Mouse (Mus musculus) CD4-positive helper T cell, adult 2 months (primary cell): ENCODE results near the gene Chmp2a.

Source experiments
- DNase-seq: peaks from one replicate; pipeline ENCODE4 v3.0.0-alpha.2; 2012; ENCODE audit warnings: low read depth, missing footprints, low spot score

Gene Chmp2a

GRCm38 (mm10) chr7:13035211-13035855 is 726 bp upstream of the Chmp2a start:
- DNase-seq: no peak

DNA sequence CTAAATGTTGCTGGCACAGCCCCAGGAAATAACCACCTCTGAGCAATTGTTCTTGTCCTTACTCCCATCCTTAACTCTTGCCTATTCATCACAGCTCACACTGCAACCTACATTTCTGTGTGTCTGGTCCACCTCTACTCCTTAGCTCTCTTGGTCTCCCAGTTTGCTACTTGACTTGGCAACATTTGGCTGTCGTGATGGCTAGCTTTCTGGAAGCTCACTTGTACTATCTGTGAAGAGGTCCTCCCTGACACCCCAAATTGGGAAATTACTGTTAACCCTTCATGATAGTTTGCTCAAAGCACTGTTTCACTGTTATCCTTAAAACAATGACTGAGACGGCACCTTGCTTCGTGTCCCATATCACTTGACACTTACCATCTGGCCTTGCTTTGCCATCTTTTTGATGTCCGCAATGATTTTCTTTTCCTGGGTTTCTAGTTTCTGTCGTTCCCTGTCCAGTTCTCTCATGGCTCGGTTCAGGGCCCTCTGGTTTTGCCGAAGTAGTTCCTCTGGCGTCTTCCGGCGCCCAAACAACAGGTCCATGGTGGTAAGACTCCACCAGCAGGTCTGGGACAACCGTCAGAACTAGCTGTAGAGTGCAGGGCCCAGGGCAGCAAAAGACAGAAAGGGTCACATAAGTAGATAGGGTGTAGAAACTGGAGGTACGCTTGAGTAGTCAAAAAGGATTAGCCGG is 1.0 kb downstream of the Chmp2a start:
- no peak for DNase-seq

DNA sequence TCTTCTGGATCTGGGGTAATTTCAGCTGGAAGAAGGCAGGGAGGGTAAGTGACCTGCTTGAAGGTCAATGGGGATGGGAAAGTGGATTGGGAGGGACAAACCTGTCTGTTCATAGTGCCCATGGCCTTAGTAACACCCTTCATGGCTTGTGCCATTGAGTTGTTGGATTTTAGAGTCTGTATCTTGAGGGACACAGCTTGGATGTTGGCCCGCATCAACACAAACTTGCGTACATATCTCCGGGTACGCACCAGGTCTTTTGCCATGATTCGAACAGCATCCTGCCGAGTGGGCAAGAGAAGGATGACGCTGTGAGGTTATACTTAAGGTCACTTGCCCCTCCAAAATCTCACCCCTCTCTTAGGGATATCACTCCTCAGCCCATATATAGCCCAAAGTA is 2.1 kb downstream of the Chmp2a start:
- no peak for DNase-seq

GRCm38 (mm10) chr7:13031983-13032382 is 2.6 kb downstream of the Chmp2a start:
- DNase-seq: no peak

- DNase-seq: peak; percentile 45
Measured at GRCm38 (mm10) chr7:13031069-13031468, 3.5 kb downstream of the Chmp2a start.

DNA sequence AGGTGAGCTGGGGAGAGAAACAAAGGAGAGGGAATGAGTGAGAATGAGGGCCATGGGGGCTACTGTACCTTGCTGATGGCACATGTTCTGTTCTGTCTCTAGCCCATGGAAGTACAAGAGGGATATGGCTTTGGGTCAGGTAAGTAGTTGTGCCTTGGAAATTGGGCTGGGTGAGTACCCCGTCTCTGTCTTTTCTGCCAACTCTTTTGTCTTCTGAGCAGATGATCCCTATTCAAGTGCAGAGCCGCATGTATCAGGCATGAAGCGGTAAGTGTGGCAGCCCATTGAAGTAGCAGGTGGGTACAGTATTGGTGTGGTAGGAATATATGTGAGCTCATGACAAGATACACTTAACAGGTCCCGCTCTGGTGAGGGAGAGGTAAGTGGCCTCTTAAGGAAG is 5.6 kb downstream of the Chmp2a start:
- no peak for DNase-seq

DNA sequence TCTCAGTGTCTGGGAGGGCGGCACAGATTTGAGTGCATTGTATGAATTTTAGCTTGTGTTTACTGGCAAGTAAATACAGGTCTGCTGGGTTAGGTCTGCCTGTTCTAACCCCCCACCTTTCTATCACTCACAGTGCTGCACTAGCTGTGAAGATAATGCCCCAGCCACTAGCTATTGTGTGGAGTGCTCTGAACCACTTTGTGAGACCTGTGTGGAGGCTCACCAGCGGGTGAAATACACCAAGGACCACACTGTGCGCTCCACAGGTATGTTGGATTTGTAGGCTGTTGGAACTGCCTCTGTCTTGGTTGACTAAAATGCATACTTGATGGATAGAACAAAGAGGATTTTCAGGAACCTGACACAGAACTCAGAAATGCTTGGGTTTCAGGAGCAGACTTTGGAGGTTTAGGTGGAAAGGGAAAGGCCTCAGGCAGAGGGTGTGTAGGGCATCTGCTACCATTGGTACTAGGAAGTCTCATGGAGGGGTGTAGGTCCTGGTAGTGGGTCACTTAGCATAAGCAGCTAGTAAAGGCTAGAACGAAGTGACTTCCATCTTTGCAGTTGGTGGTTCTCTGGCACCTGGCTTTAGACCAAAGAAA is 9.0 kb downstream of the Chmp2a start:
- DNase-seq: no peak

- DNase-seq: peak; percentile 77
Measured at GRCm38 (mm10) chr7:13024805-13025204, 9.8 kb downstream of the Chmp2a start.

- peak; percentile 96 for DNase-seq
Measured at GRCm38 (mm10) chr7:13023928-13024731, 10.5 kb downstream of the Chmp2a start.

DNA sequence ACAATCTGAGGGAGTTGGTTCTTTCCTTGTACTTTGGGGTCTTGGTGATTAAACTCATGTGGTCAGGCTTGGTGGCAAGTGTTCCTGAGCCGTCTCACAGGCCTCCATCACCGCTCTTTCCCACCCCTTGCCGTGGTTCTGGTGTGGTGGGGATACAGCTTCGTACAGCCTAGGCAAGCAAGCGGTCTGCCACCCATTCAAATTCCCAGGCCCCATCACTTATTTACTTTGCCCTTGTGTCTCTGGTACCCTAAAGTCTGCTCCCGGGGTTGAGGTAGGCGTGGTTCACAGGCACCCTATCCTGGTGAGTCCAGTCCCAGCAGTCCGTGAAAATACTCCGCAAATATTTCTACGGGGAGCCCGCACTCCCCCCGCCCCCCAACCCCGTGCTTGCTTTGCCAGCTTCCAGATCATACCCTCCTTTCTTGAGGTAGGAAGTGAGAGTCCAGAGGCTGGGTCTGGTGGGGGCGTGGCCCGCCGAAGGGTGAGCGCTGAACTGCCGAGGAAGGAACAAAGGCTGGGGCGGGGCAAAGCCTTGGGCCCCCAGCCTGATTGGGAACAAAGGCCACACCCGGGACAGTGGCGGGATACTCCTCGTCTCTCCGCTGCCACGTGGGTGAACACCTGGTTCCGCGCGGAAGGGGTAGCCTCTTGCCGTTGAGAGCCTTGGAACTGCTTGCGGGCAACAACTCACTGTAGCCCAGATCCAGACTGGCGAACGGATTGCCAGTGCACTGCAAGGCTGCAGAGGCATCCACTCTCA is 11.7 kb downstream of the Chmp2a start:
- peak; percentile 81 for DNase-seq

DNA sequence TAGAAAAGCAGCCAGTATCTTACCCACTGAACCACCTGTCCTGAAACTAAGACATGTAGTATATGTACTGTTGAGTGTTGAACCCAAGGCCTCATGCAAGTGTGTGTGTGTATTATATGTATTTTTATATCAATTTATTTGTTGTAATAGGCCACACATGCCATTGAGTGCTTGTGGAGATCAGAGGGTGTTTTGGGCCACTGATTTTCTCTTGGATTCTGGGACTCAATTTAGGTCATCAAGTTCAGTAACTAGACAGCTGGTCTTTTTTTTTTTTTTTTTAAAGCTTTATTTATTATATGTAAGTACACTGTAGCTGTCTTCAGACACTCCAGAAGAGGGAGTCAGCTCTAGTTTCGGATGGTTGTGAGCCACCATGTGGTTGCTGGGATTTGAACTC is 19.4 kb downstream of the Chmp2a start:
- DNase-seq: no peak

DNA sequence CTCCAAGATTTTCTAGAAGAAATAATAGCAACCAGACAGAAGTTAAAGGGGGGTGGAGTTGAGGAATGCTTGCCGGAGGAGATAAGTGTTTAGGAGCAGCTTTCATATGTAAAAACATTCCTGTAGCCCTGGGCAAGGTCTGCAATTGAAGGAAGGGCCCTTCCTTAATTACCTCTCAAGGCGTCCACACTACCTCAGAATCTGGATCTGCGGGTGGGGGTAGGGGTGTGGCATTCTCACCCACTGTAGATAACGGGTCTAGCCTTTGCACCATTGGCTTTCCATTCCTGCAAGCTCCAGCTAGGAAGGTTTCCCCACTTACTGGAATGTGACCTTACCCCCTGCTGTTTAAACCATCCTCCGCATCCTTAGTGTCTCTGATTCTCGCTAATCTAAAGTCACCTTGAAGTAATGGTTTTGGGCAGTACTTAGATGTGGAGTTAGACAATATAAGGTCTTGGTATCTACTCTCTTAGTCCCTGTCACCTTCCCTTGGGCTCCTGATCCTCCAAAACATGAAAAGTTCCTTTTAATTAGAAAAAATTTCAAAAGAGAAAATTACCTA is 20.2 kb downstream of the Chmp2a start:
- DNase-seq: no peak

DNA sequence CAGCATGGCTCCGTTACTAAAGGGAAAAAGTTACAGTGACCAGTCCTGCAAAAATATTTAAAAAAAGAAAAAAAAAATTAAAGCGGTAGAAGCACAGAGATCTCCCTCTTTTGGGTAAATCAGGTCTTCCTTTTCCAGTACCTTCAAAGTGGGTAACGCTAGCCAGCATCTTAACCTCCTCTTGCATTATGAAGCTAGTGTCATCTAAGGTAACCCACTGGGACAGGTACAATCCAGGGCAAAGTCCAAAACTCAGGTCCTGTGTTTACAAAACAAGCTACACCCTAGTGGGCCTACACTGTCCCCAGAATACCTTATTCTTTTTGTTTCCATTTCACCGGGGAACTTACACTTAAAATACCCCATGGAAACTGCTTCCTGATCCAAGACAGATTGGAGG is 20.9 kb downstream of the Chmp2a start:
- DNase-seq: no peak

DNA sequence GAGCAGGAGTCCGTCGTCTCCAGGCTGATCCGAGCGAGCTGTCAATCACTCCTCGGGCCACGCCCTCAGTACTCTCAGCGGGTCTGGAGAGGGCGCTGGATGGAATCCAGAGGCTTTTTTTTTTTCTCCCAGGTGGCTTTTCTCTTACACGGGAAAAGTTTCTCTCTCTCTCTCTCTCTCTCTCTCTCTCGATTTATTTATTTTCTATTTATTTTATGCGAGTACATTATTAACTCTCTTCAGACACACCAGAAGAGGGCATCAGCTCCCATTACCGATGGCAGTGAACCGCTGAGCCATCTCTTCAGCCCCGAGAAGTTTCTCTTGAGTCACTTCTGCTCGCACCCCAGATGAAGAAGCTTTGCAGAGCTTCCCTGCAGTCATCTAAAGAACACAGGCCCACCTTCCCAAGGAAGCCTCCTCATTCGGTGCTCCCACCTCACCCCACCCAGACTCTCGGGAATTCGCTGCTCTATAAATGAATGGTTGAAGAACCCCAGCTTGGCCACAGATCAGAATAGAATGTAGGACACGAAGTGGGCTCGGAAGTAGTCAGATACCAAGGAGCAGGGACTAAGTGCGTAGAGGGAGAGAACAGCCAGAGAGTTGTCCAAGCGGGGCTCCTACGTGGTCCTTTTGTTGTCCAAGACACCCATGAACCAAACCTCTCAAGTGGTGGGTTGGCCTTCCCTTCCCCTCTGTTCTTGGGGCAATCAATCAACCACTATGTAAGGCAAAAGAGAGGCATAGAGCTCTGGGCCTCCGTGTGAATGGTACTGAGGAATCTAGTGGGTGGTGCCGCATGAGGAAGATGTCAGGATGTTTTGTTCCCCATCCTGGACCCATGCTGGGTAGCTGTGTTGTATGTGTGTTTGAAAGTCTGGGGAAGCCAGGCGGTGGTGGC is 24.4 kb downstream of the Chmp2a start, which contains the start of gene Zbtb45:
Gene Zbtb45 (minus strand): TSS at position 30 of the 904 bp plus-strand sequence.
- DNase-seq: no peak

DNA sequence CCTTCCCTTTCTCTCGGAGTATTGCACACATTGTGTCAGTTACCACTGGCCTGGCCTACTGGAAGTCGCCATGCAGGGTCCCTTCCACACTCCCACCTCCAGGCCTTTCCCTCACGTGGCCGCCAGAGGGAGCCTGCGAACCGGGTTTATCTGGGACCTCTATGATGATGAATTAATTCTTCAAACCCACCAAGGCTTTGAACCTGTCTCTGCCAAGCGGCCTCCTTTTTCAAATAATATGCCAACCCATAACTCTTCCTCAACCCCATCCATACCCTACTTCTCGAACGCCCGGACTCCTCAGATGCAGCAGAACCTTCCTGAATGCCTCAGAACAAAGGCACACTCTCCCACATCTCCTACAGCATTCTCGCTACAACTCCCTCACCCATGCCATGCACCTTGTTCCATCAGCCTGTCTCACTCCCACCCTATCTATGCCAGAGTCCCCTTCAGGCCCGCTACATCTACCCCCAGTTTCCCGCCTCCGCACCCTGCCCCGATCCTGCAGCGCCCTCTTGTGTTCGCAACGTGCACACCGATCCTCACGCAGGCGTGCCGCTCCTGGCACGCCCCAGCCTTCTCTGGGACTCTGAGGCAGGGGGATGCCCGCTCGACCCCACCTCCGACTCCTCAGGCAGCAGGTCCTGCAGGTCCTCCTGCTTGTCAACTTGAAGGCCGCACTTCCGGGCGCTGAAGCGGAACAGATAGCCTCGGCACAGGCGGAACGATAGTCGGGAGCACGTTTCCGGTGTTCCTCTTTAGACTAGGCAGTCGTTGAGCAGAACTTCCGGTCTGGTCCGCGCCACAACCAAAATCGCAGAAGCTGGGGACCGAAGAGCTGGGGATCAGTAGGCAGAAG is 25.2 kb downstream of the Chmp2a start:
- DNase-seq: peak; percentile 93

GRCm38 (mm10) chr7:13007341-13008092 is 27.1 kb downstream of the Chmp2a start:
- no peak for DNase-seq

- DNase-seq: no peak
Measured at GRCm38 (mm10) chr7:13006531-13006930, 28.1 kb downstream of the Chmp2a start.

DNA sequence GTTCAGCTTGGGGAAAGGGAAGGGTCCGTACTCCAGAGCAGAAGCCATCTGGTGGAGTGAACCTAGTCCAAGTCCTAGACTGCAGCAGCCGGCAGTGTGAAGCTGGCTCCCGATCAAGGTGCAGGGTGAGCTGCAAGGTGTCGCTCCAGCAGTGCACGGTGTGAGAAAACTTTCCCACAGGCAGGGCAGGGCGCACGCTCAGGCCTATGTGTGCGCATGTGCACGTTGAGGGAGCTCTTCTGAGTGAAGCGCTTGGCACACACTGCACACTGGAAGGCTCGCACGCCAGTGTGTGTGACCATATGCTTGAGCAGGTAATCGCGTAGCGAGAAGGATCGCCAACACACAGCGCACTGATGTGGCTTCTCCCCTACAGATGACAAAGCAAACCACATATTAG is 28.6 kb downstream of the Chmp2a start:
- no peak for DNase-seq
